Mouse (Mus musculus) ovary, postnatal 36 days (tissue): Measurements from ENCODE around the gene Tigar.
A peak's percentile ranks its signal among the peaks of the same experiment; 100 is the strongest.

Experiments
- DNase-seq: peaks from one replicate; pipeline ENCODE4 v3.0.0; 2022; ENCODE audit warnings: low spot score, mixed read lengths

The Tigar gene

GRCm38 (mm10) chr6:127109402-127109930 lies at the start of gene Tigar:
TSS of gene Tigar (minus strand) at chr6:127109557.
- DNase-seq = peak; percentile 92

GRCm38 (mm10) chr6:127157321-127157720 lies 48.0 kb upstream of the Tigar start:
- DNase-seq = no peak

GRCm38 (mm10) chr6:127155468-127155867 lies 46.1 kb upstream of the Tigar start:
- DNase-seq = no peak

GRCm38 (mm10) chr6:127154708-127155268 lies 45.4 kb upstream of the Tigar start:
- DNase-seq = peak; percentile 57

GRCm38 (mm10) chr6:127153972-127154707 lies 44.8 kb upstream of the Tigar start:
- no peak for DNase-seq

- DNase-seq = no peak
These were observed 44.0 kb upstream of the Tigar start for GRCm38 (mm10) chr6:127153296-127153800.

GRCm38 (mm10) chr6:127152106-127152951 lies 43.0 kb upstream of the Tigar start, which contains the start of gene Ccnd2:
TSS of gene Ccnd2 (minus strand) at chr6:127152193.
- DNase-seq = peak; percentile 60

GRCm38 (mm10) chr6:127151565-127152105 lies 42.3 kb upstream of the Tigar start:
- DNase-seq = peak; percentile 61

- peak; percentile 79 for DNase-seq
These were observed 41.6 kb upstream of the Tigar start for GRCm38 (mm10) chr6:127150663-127151564.

GRCm38 (mm10) chr6:127149944-127150662 lies 40.7 kb upstream of the Tigar start:
- DNase-seq = peak; percentile 38

- DNase-seq = peak; percentile 49
These were observed 40.1 kb upstream of the Tigar start for GRCm38 (mm10) chr6:127149303-127149943.

- DNase-seq = no peak
These were observed 39.4 kb upstream of the Tigar start for GRCm38 (mm10) chr6:127148526-127149302.

GRCm38 (mm10) chr6:127147665-127148064 lies 38.3 kb upstream of the Tigar start:
- DNase-seq = peak; percentile 83

GRCm38 (mm10) chr6:127146322-127146947 lies 37.1 kb upstream of the Tigar start:
- no peak for DNase-seq

- no peak for DNase-seq
These were observed 36.3 kb upstream of the Tigar start for GRCm38 (mm10) chr6:127145464-127146190.

- no peak for DNase-seq
These were observed 34.4 kb upstream of the Tigar start for GRCm38 (mm10) chr6:127143576-127144288.

GRCm38 (mm10) chr6:127143124-127143520 lies 33.8 kb upstream of the Tigar start:
- no peak for DNase-seq
